Mouse (Mus musculus) cortical plate, adult 2 months (tissue): Measurements from ENCODE around the gene Krtap17-1. TPM values are rescaled to one million over a fixed set of nuclear protein-coding genes. Genes with fewer than 3 reads are reported as not detected.

Source experiments
- H3K27ac ChIP-seq: fragments of 200-500 bp; 2 replicates; pipeline ENCODE4 v1.5.1; 2012; ENCODE audit warnings: low read length, control low read depth, inconsistent platforms; ENCODE audit not compliant: insufficient read depth
- H3K4me1 ChIP-seq: fragments of 200-500 bp; 2 replicates; pipeline ENCODE4 v1.6.1; 2011; ENCODE audit warnings: low read length; ENCODE audit not compliant: control insufficient read depth, insufficient read depth
- H3K4me3 ChIP-seq: fragments of 200-500 bp; 2 replicates; pipeline ENCODE4 v1.5.1; 2011; ENCODE audit warnings: mild to moderate bottlenecking, low read length, control low read depth; ENCODE audit not compliant: insufficient read depth
- CTCF ChIP-seq: fragments of 200-500 bp; IDR thresholded peaks from 2 replicates; pipeline ENCODE4 v1.5.1; 2011; ENCODE audit warnings: mild to moderate bottlenecking, control low read depth, low read length; ENCODE audit not compliant: insufficient read depth; ENCODE audit errors: extremely low read depth
- POLR2A ChIP-seq: fragments of 200-500 bp; IDR thresholded peaks from 2 replicates; pipeline ENCODE4 v1.6.1; 2011; ENCODE audit warnings: mild to moderate bottlenecking, low read length, control low read depth; ENCODE audit not compliant: insufficient read depth; ENCODE audit errors: extremely low read depth
- polyA plus RNA-seq: library from polyadenylated mRNA; depleted of rRNA; stranded (reverse); fragments of >200 nt; gene quantifications from 2 replicates; pipeline ENCODE4 v1.2.3, GENCODE M21; 2012; rRNA removed

The Krtap17-1 gene
- polyA plus RNA-seq, 1 experiment = not detected

GRCm38 (mm10) chr11:99982731-99983130 lies 11.1 kb downstream of the Krtap17-1 start:
- TF ChIP-seq CTCF = no peak
- no peak for TF ChIP-seq POLR2A
- no peaks in the 10 kb centered on the region for H3K4me1 ChIP-seq

GRCm38 (mm10) chr11:99978953-99979352 lies 14.8 kb downstream of the Krtap17-1 start, which contains the start of gene Krtap29-1:
Gene Krtap29-1 (minus strand): TSS chr11:99979053.
- no peak for TF ChIP-seq POLR2A
- TF ChIP-seq CTCF = no peak
- H3K4me1 ChIP-seq = no peaks in the 10 kb centered on the region
- no peak within 1 kb of the TSS for H3K4me3 ChIP-seq
- H3K27ac ChIP-seq = no peak within 1 kb of the TSS

More at GRCm38 (mm10) chr11:99982731-99983130, 11.1 kb downstream of the Krtap17-1 start:
- Histone ChIP-seq H3K27ac (no peak overlapping the region), H3K4me3 (no peak overlapping the region)

DNA sequence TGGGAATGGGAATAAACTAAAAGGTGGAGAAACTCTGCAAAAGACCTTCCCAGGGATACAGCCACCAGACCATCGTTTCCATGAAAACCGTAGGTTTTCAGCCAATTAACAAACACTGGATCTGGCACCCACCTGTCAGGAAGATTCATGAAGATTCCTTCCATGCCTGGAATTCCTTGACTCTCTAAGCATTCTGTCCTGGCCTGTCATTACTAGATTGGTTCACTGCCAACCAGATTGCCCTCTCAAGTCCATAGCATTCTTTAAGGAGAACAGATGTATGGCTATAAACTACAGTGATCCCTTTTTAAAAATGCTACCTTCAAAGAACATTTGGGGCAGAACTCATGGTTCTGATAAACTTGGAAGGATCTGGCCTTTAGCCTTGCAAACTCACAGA lies 27.8 kb downstream of the Krtap17-1 start:
- TF ChIP-seq CTCF (no peak), POLR2A (no peak)
- H3K27ac ChIP-seq = no peak overlapping the region
- no peak overlapping the region for H3K4me3 ChIP-seq
- no peaks in the 10 kb centered on the region for H3K4me1 ChIP-seq

DNA sequence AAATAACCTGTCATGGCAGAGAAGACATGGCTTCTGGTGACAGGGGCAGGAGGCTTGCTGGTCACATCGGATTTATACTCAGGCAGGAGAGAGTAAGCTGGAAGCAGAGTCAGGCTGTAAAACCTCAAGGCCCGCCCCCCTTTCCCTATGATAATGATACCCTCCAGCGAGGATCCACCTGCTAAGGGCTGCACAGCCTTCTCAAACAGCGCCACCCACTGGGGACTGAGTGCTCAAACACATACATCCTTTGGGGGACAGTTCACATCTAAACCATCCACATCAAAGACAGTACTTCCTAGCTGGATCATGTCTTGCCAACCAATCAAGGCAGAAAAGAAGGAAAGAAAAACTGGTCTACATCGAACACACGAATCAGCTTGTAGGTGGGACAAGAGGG lies 29.6 kb downstream of the Krtap17-1 start:
- H3K4me1 ChIP-seq = no peaks in the 10 kb centered on the region
- TF ChIP-seq CTCF (0 out of 2 replicates have a peak, but pooled peaks have one; percentile 0), POLR2A (no peak)
- no peak overlapping the region for H3K4me3 ChIP-seq
- H3K27ac ChIP-seq = no peak overlapping the region

DNA sequence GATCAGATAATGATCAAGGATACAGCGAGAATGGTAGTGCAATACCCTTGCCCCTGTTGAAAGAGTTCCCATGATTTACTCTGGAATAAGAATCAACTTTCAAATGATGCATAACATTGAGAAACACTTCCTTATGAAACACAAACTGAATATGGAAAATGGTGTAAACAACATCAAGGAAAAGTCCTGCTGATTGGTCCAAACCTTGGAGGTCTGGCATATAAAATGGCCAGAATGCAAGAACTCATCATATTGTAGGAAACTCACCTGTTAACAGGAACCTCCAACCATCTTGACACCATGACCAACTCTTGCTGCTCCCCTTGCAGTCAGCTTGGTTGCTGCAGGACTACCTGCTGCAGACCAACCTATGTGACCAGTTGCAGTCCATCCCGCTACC lies 45.6 kb downstream of the Krtap17-1 start, which contains the start of gene Krtap9-5:
Gene Krtap9-5, plus strand, starts transcription at position 301 of the 400 bp plus-strand sequence.
- TF ChIP-seq CTCF = no peak
- no peak for TF ChIP-seq POLR2A
- no peaks in the 10 kb centered on the region for H3K4me1 ChIP-seq
- H3K27ac ChIP-seq = no peak within 1 kb of the TSS
- no peak within 1 kb of the TSS for H3K4me3 ChIP-seq

Other genes starting within 250 kb of the Krtap17-1 start
- gene Gm11595, start 221.1 kb downstream of the Krtap17-1 start, polyA plus RNA-seq = not detected in 2 replicates
- not detected in 2 replicates for gene Krtap4-8, start 213.3 kb downstream of the Krtap17-1 start, polyA plus RNA-seq
- not detected in 2 replicates for gene Krtap4-9, start 208.8 kb downstream of the Krtap17-1 start, polyA plus RNA-seq
- gene Gm11596, start 200.5 kb downstream of the Krtap17-1 start, polyA plus RNA-seq = not detected in 2 replicates
- not detected in 2 replicates for gene Gm11569, start 195.1 kb downstream of the Krtap17-1 start, polyA plus RNA-seq
- gene Gm11554, start 189.5 kb downstream of the Krtap17-1 start, polyA plus RNA-seq = not detected in 2 replicates
- not detected in 2 replicates for gene Krtap4-13, start 184.1 kb downstream of the Krtap17-1 start, polyA plus RNA-seq
- not detected in 2 replicates for gene Gm11564, start 178.3 kb downstream of the Krtap17-1 start, polyA plus RNA-seq
- gene 2300003K06Rik, start 155.9 kb downstream of the Krtap17-1 start, polyA plus RNA-seq = not detected in 2 replicates
- not detected in 2 replicates for gene Krtap4-16, start 142.4 kb downstream of the Krtap17-1 start, polyA plus RNA-seq
- not detected in 2 replicates for gene Gm11568, start 136.1 kb downstream of the Krtap17-1 start, polyA plus RNA-seq
- not detected in 2 replicates for gene Gm11559, start 129.5 kb downstream of the Krtap17-1 start, polyA plus RNA-seq
- gene Krtap9-1, start 120.6 kb downstream of the Krtap17-1 start, polyA plus RNA-seq = not detected in 2 replicates
- gene Gm11567, start 114.8 kb downstream of the Krtap17-1 start, polyA plus RNA-seq = not detected in 2 replicates
- gene Krtap31-1, start 86.1 kb downstream of the Krtap17-1 start, polyA plus RNA-seq = not detected in 2 replicates
- not detected in 2 replicates for gene Gm11565, start 79.2 kb downstream of the Krtap17-1 start, polyA plus RNA-seq
- gene Krtap31-2, start 57.7 kb downstream of the Krtap17-1 start, polyA plus RNA-seq = not detected in 2 replicates
- gene Krtap9-5, start 45.5 kb downstream of the Krtap17-1 start, polyA plus RNA-seq = not detected in 2 replicates
- gene Krtap29-1, start 14.9 kb downstream of the Krtap17-1 start, polyA plus RNA-seq = not detected in 2 replicates
- gene Krtap16-1, start 7.4 kb downstream of the Krtap17-1 start, polyA plus RNA-seq = not detected in 2 replicates
- 0.06 TPM in 1 of 2 replicates, not detected in the other for gene Krt33a, start 22.2 kb upstream of the Krtap17-1 start, polyA plus RNA-seq
- not detected in 2 replicates for gene Krt33b, start 35.9 kb upstream of the Krtap17-1 start, polyA plus RNA-seq
- gene Krt34, start 47.6 kb upstream of the Krtap17-1 start, polyA plus RNA-seq = not detected in 2 replicates
- gene Krt31, start 56.6 kb upstream of the Krtap17-1 start, polyA plus RNA-seq = not detected in 2 replicates
- 0.10 TPM in 1 of 2 replicates, not detected in the other for gene Krt32, start 94.2 kb upstream of the Krtap17-1 start, polyA plus RNA-seq
- gene Krt35, start 102.2 kb upstream of the Krtap17-1 start, polyA plus RNA-seq = not detected in 2 replicates
- gene Krt36, start 111.6 kb upstream of the Krtap17-1 start, polyA plus RNA-seq = not detected in 2 replicates
- gene Krt13, start 127.6 kb upstream of the Krtap17-1 start, polyA plus RNA-seq = not detected in 2 replicates
- 0.25 TPM in 1 of 2 replicates, not detected in the other for gene Krt15, start 141.9 kb upstream of the Krtap17-1 start, polyA plus RNA-seq
- 0.25 and 0.44 TPM in 2 replicates for gene Krt19, start 154.7 kb upstream of the Krtap17-1 start, polyA plus RNA-seq
- gene Krt9, start 199.3 kb upstream of the Krtap17-1 start, polyA plus RNA-seq = 4.7 and 6.4 TPM in 2 replicates
- not detected in 2 replicates for gene Krt14, start 213.6 kb upstream of the Krtap17-1 start, polyA plus RNA-seq